Mouse (Mus musculus): ENCODE measurements around the gene Iqschfp.

GRCm38 (mm10) chr3:68059162-68059800, 167.2 kb downstream of the Iqschfp start:
- peak; percentile 79; the same call in 1 of the 2 replicates for TF ChIP-seq CTCF (IDR thresholded peaks at IDR 0.05; ENCODE audit: borderline replicate concordance, extremely low read depth, insufficient read depth, insufficient read length)
- no peak for TF ChIP-seq POLR2A (IDR thresholded peaks at IDR 0.05; ENCODE audit: borderline replicate concordance, extremely low read depth, insufficient read depth, insufficient read length, poor library complexity, severe bottlenecking)

All from brain, embryonic 14.5 days (tissue).